8 mouse cellular contexts compared by ENCODE assay signal in genomic region chr5:150020851-150021250, GRCm38 (mm10). TPM values are rescaled to one million over a fixed set of nuclear protein-coding genes. Genes with fewer than 3 reads are reported as not detected.
A peak's percentile ranks its signal among the peaks of the same experiment; 100 is the strongest.
DNase-seq lines count a peak whose midpoint lies in the region; ATAC-seq and TF ChIP-seq lines count a peak whose summit lies in the region.

No protein-coding gene starts in this region.

- H3K4me1 ChIP-seq in intestine, postnatal 0 days (replicated peaks; ENCODE audit: control insufficient read depth, insufficient read depth, low read length) = no peaks in the 10 kb centered on the region
- peaks cover 22% of the 10 kb centered on the region for H3K4me1 ChIP-seq in midbrain, embryonic 10.5 days

- no peak for ATAC-seq in intestine, postnatal 0 days
- no peak for ATAC-seq in inflammation-experienced regulatory T-cells, adult 6 months

- 6% methylated on average over 6 of the region's 6 CpGs for WGBS in intestine, postnatal 0 days
- WGBS in midbrain, embryonic 10.5 days = 13% methylated on average over 6 of the region's 6 CpGs

- no peaks in the 10 kb centered on the region for H3K27me3 ChIP-seq in intestine, postnatal 0 days (replicated peaks; ENCODE audit: control insufficient read depth, insufficient read depth, low read length)
- H3K27me3 ChIP-seq in midbrain, embryonic 10.5 days (ENCODE audit: low read depth, poor library complexity, severe bottlenecking) = peaks cover 16% of the 10 kb centered on the region

- intact Hi-C loops in gastrocnemius, adult 2 months (cut with DNase I) = loop anchor here (2.0 kb wide), 1 partner anchor 160 kb away; no protein-coding TSS in a partner anchor
- intact Hi-C loops in left cerebral cortex, postnatal 10 days (cut with DNase I) = loop anchor here (2.0 to 5.0 kb wide), 2 partner anchors 160 to 309 kb away; no protein-coding TSS in a partner anchor

- TF ChIP-seq CTCF in gastrocnemius, adult 2 months (IDR thresholded peaks at IDR 0.05) = peak; percentile 95
- TF ChIP-seq CTCF in intestine, postnatal 0 days (IDR thresholded peaks at IDR 0.05; ENCODE audit: low read depth) = peak; percentile 97

- H3K9ac ChIP-seq in intestine, postnatal 0 days (ENCODE audit: low read depth, low read length) = no peak overlapping the region; the same call in 1 of the 2 replicates

- H3K4me2 ChIP-seq in intestine, postnatal 0 days (replicated peaks; ENCODE audit: low read depth) = no peak overlapping the region

- no peak overlapping the region for H3K27ac ChIP-seq in gastrocnemius, adult 2 months
- no peak overlapping the region for H3K27ac ChIP-seq in intestine, postnatal 0 days (ENCODE audit: low read depth, low read length)
- no peak overlapping the region for H3K27ac ChIP-seq in midbrain, embryonic 10.5 days (replicated peaks)

- peak; percentile 84 for DNase-seq in adrenal gland, adult 2 months
- DNase-seq in cerebellum, postnatal 36 days = peak; percentile 61 to 62
- peak; percentile 77 for DNase-seq in gastrocnemius, adult 2 months
- peak; percentile 64 to 82 for DNase-seq in left cerebral cortex, postnatal 10 days (ENCODE audit: extremely low spot score in 1 of 2, low spot score in 2 of 2)
- DNase-seq in midbrain, embryonic 10.5 days (ENCODE audit: low spot score) = peak; percentile 79
- peak; percentile 86 for DNase-seq in right cerebral cortex, postnatal 4 days

- H3K36me3 ChIP-seq in intestine, postnatal 0 days (ENCODE audit: control insufficient read depth, insufficient read depth) = no peaks in the 10 kb centered on the region
- no peaks in the 10 kb centered on the region for H3K36me3 ChIP-seq in midbrain, embryonic 10.5 days

- H3K4me3 ChIP-seq in gastrocnemius, adult 2 months = no peak overlapping the region
- H3K4me3 ChIP-seq in intestine, postnatal 0 days (ENCODE audit: low read depth, low read length) = no peak overlapping the region
- no peak overlapping the region for H3K4me3 ChIP-seq in midbrain, embryonic 10.5 days

- H3K9me3 ChIP-seq in intestine, postnatal 0 days (ENCODE audit: control insufficient read depth) = no peaks in the 10 kb centered on the region
- H3K9me3 ChIP-seq in midbrain, embryonic 10.5 days (replicated peaks) = peaks cover 7% of the 10 kb centered on the region; the same call in 1 of the 2 replicates

RNA-seq across cellular contexts. Expression of gene Rxfp2, which starts 2.4 kb away (rescaled TPM):
- total RNA-seq in adrenal gland, adult 2 months (2021) = not detected
- 0.04 and 0.07 TPM in 2 replicates for polyA plus RNA-seq in adrenal gland, adult 2 months (2012; rRNA removed)
- total RNA-seq in gastrocnemius, adult 2 months (2021) = not detected
- polyA plus RNA-seq in intestine, postnatal 0 days (2015; fragmentation: Nextera tagmentation; extraction: Ambion mirVana) = not detected in 2 replicates
- 1 to 10 TPM; 2.4 to 3.0 TPM for total RNA-seq in left cerebral cortex, postnatal 10 days (2021)
- polyA plus RNA-seq in midbrain, embryonic 10.5 days (2016; fragmentation: Nextera tagmentation; extraction: Ambion mirVana) = 0.62 and 0.64 TPM in 2 replicates
- not detected for polyA plus RNA-seq in inflammation-experienced regulatory T-cells, adult 6 months (2017; shearing (Covaris generic))
